Mouse (Mus musculus) gastrocnemius, postnatal 10 days (tissue): Measurements from ENCODE around the gene Ptcd3. TPM values are rescaled to one million over a fixed set of nuclear protein-coding genes. Genes with fewer than 3 reads are reported as not detected.
"Not testable (repeated sequence)": the region's sequence is repeated elsewhere in the genome, so short reads cannot be mapped to it uniquely, and the experiment has no call there.

Experiments
- DNase-seq: peaks from one replicate; pipeline ENCODE4 v3.0.0; 2021; ENCODE audit warnings: mixed read lengths
- long read RNA-seq, 2 experiments: library from polyadenylated mRNA; stranded (forward); transcript quantifications; one replicate each; pipeline ENCODE4 v2.0.0; 2021
- total RNA-seq, 2 experiments: library from RNA; stranded (reverse); gene quantifications; 2 replicates each; pipeline ENCODE4 v1.2.3; 2021

Gene Ptcd3
- 10 to 100 TPM; 71.1 to 76.2 TPM for total RNA-seq
- long read RNA-seq, experiment 1, partial matches to known transcripts, result 1 of 65 reads
- long read RNA-seq, experiment 1, other reads (novel, unspliced or antisense), result 64 of 65 reads
- long read RNA-seq, experiment 2, partial matches to known transcripts, result 2 of 58 reads
- long read RNA-seq, experiment 2, other reads (novel, unspliced or antisense), result 56 of 58 reads

DNA sequence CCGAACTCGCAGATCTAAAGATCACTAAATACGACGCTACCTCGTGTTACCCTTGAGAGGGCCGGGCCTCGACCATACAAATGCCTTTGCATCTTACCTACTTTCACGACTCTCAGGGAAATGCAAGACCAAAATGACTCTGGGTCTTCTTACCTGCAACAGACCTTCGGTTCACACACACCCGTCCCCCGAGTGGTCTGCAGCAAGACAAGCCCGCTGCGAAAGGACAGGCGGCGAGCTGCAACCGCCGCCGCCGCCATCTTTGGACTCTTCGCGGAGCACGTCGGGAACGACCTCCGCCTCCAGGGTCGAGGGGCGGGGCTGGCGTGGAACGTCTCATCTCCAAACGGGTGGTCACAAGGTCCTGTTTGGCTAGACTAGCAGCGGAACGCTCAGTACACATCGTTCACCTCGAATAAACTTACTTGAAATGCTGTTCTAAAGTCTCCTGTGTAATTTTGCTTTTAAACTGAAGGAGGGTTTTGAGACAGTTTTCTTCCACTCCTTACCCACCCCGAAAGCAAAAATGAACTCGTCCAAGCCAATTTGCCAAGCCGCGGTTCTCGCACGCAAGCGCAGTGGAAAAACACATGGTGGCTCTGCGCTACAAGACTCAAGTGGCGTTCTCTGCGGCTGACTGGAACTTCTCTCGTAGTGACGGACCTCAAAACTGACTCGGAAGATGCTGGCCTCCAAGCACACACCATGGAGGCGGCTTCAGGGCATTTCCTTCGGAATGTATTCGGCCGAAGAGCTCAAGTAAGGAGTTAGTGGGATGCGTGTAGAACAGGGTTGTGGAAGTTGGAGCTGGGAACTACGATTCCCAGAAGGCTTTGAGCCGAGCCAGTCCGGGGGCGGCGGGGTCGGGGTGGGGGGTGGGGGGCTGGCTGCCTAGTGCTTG, at the start of gene Ptcd3, which contains the start of gene Polr1a:
Ptcd3 (minus strand) TSS at position 270 of the 901 bp plus-strand sequence.
Polr1a (plus strand) TSS at position 573 of the 901 bp plus-strand sequence.
- peak; percentile 94 for DNase-seq

GRCm38 (mm10) chr6:71951192-71951591, 42.6 kb upstream of the Ptcd3 start:
- no peak for DNase-seq

DNA sequence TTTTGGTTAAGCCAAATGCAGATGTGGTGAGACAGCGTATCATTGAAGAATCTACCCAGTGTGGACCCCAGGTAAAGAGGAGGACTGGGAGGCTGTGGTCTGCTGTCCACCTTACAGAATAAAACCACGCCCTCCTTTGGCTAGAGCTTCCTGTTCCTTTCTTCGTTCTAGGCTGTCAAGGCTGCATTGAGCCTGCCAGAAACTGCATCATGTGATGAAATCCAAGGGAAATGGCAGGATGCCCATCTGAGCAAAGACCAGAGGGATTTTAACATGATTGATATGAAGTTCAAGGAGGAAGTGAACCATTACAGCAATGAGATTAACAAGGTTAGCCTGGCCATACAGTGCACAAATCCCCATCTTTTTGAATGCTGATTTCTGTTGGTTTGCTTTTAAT, 42.0 kb upstream of the Ptcd3 start:
- no peak for DNase-seq

GRCm38 (mm10) chr6:71949721-71950120, 41.2 kb upstream of the Ptcd3 start:
- no peak for DNase-seq

- no peak for DNase-seq
Observed at GRCm38 (mm10) chr6:71946121-71946520, 37.6 kb upstream of the Ptcd3 start.

GRCm38 (mm10) chr6:71945101-71945500, 36.6 kb upstream of the Ptcd3 start:
- DNase-seq, result no peak

GRCm38 (mm10) chr6:71940912-71941311, 32.4 kb upstream of the Ptcd3 start:
- DNase-seq, result no peak

GRCm38 (mm10) chr6:71935737-71936136, 27.2 kb upstream of the Ptcd3 start:
- no peak for DNase-seq

GRCm38 (mm10) chr6:71934081-71934556, 25.6 kb upstream of the Ptcd3 start:
- DNase-seq, result no peak

- no peak for DNase-seq
Observed at GRCm38 (mm10) chr6:71932347-71932746, 23.8 kb upstream of the Ptcd3 start.

GRCm38 (mm10) chr6:71930830-71931437, 22.4 kb upstream of the Ptcd3 start:
- DNase-seq, result no peak

DNA sequence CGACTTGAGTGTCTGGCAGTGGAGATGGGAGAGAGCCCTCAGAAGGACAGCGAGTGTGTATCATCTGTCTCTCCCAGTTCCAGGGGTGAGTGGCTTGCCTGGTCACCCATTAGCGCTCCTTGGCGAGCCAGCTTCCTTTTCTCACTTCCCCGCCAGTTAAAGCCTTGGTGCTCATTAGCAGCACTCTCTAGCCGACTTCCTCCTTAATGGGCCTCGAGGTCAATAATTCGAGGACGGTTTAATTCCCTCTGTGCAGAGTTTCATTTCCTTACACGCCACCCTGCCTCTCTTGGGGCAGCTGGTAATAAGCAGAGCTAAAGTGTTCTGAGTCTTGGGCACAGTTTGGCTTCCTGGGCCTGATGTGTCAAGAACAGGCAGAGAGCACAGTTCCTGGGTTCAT, 21.5 kb upstream of the Ptcd3 start:
- no peak for DNase-seq

- peak; percentile 63 for DNase-seq
Observed at GRCm38 (mm10) chr6:71927911-71928310, 19.4 kb upstream of the Ptcd3 start.

- DNase-seq, result not testable (repeated sequence)
Observed at GRCm38 (mm10) chr6:71925233-71925632, 16.7 kb upstream of the Ptcd3 start.

DNA sequence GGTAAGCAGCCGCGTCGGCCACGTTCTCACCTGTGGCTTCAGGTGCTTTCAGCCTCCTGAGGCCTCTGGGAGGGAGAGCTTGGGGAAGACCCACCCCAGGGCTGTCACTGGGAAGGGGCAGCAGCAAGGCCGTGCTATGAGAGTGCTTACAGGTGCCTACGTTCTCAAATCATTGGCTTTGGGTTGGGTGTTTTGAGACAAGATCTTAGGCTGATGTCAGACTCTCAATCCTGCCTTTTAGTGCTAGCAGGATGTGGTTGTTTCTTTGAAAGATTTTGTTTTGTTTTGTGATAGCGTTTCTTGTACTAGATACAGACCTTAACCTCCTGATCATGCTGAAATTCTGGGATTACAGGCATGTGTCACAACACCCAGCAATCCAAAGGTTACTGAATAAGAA, 12.2 kb upstream of the Ptcd3 start:
- DNase-seq, result no peak

DNA sequence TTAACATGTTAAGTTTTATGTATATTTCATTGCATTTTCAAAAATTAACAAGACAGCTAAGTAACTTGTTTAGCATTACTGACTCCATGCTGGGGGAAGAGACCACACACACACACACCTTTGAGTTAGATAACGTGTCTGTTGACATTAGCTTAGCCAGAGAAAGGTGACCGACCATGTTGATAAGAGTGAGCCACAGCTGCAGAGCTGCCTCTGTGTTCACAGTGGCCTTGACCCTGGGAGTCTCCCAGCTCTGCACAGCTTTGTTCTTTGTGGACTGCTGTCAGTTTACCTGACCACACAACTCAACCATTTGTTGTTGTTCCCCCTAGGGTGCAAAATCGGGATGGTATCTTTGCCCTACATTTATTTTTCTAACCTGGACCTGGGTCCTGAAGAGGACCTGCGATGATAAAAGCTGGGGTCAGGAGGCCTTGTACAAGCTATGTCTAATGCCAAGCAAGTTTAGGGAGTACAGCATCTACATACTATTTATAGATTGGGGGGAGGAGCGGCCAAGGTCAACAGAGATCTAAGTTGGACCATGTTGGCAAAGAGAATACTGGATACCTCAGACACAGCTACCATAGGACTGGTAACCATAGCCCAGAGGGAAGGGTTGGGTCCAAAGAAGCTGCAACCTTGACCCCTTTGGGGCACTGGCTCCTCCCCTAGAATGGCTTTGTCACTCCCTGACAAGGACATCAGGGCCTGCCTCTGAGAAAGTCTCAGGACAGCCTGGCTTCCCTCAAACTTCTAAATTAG, 3.3 kb upstream of the Ptcd3 start:
- no peak for DNase-seq

- no peak for DNase-seq
Observed at GRCm38 (mm10) chr6:71909840-71910239, 1.3 kb upstream of the Ptcd3 start.

DNA sequence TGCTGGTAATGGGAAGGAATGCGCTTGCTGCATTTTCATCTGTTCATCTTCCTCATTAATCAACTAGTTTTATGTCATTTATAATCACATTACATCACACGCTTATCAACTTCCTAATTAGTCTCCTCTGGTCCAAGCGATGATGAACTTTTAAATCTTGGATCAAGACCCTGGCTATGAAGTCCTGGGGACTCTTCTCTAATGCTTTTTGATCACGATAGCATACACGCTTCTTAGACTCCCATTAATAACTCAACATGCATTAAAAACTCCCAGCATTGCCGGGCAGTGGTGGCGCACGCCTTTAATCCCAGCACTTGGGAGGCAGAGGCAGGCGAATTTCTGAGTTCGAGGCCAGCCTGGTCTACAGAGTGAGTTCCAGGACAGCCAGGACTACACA, 834 bp upstream of the Ptcd3 start:
- no peak for DNase-seq

- no peak for DNase-seq
Observed at GRCm38 (mm10) chr6:71907702-71908235, 781 bp downstream of the Ptcd3 start.

DNA sequence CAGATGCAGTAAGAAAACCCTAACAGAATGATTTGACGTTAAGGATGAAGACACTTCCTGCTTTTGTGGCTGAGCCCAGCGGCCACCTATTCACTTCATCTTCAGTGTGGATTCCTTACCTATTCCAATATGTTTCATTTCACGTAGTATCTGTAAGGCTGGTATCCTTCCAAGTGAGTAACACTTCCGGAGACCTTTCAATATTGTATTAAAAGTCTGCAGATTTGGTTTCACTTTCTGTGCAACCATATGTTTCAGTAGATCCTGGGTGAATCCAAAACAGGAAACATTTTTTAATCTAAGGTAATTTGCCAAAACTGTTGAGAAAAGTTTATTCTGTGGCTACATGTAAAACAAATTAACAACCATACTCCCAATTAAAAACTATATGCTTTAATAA, 15.3 kb downstream of the Ptcd3 start:
- no peak for DNase-seq

DNA sequence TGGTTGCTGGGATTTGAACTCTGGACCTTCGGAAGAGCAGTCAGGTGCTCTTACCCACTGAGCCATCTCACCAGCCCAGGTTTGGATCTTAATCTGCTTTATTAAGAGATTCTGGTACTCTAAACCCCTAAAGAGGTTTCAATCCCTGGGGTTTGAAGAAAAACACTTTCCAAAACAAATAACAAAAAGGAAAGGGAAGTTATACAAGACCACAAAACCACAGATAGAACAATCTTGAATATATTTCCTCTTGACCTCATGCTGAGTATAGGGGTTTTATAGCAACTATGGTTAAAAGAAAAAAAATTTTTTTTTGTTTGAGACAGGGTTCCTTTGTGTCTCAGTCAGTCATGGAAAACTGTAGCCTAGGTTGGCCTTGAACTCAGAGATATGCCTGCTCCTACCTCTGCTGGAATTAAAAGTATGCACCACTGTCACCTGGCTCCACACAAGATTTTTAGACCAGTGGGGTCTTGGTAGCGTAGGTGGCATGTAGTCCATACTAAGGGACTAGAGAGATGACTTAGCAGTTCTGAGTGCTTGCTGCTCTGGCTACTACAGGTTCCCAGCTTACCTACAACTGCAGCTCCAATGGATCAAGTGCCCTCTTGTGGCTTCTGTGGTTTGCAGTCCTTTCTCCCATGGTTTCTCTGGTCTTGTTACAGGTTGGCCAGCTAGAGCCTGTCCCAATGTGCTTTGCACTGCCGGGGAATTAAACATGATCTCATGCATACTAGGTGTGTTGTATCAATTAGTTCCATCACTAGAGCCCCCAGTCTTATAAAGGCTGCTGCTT, 30.4 kb downstream of the Ptcd3 start:
- DNase-seq, result no peak
